Mouse (Mus musculus) G1E (cell line): Measurements from ENCODE around the gene Carmil1.

Source experiments
- CTCF ChIP-seq: IDR thresholded peaks from 2 replicates; pipeline ENCODE4 v1.5.1; 2012; ENCODE audit warnings: low read depth, low read length, inconsistent platforms, mixed read lengths
- GATA1 ChIP-seq: IDR thresholded peaks from 2 replicates; pipeline ENCODE4 v1.6.1; 2012; ENCODE audit warnings: borderline replicate concordance, low read length, inconsistent platforms, mixed read lengths

DNA sequence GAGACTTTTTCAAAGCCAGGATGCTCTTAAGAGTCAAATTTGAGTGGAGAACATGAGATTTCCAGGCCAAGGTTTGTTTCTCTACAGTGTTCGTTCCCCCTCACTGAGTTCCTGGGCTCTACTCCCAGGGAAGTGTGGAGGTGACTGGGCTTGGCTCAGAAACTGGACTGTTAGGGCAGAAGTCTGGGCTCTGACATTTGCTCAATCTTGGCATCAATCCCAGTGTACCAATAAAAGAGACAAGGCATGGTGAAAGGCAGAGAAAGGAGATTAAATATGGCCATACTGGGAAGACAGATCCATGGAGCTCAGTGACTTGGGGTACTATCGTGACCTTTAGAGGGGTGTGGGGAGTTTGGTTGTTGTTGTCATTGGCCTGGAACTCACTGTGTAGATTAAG lies 6.8 kb upstream of the Carmil1 start:
- TF ChIP-seq CTCF = no peak
- no peak for TF ChIP-seq GATA1
